Mouse (Mus musculus): ENCODE results near the gene Ovgp1. TPM values are rescaled to one million over a fixed set of nuclear protein-coding genes. Genes with fewer than 3 reads are reported as not detected.
A peak's percentile ranks its signal among the peaks of the same experiment; 100 is the strongest.

Ovgp1 gene
- 1 to 10 TPM in 22 of 26 experiments, under 1 TPM in 3, not detected in 1; 0.60 to 6.2 (median 1.6) TPM for total RNA-seq (2018; cell fraction: chromatin; rRNA removed)
- under 1 TPM in 6 of 26 experiments, not detected in 20; 0.04 to 0.26 (median 0.24) TPM for total RNA-seq (2018; cell fraction: cytosol; rRNA removed)
- total RNA-seq (2018; cell fraction: nucleus; rRNA removed), result 1 to 10 TPM in 13 of 26 experiments, under 1 TPM in 8, not detected in 5; 0.24 to 3.1 (median 1.6) TPM
- polyA plus RNA-seq (2018), result 0.10 to 0.22 TPM (median 0.20 TPM) in 3 replicates

DNA sequence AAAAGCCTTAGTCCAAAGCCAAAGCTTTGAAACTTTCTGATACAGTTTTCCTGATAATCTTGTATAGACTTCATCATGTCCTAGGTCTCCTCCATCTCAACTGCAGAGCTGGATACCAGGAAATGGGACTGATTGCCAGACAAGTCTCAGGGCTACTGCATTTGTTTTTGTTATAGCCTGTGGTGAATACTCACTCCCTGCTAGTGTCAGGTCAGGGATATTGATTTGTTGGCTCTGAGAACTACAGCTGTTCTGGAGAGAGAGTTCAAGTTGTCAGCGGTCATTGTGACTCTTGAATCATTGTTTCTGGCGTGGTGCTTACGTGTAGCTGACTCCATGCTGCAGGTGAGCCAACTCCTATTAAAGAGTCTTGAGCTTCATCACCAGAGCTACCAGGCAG is at the start of gene Ovgp1:
Gene Ovgp1, plus strand, starts transcription at position 301 of the 400 bp plus-strand sequence.
- Histone ChIP-seq H3K36me3 (ENCODE audit: inconsistent target) (peaks cover 9% of the 10 kb centered on the region; the same call in 1 of the 2 replicates), H3K27ac (no peak within 1 kb of the TSS), H3K4me3 (ENCODE audit: inconsistent target) (no peak within 1 kb of the TSS), H3K79me2 (ENCODE audit: inconsistent target) (no peaks in the 10 kb centered on the region)
- 96% methylated on average over 3 of the region's 3 CpGs for WGBS (ENCODE audit: missing documents)

DNA sequence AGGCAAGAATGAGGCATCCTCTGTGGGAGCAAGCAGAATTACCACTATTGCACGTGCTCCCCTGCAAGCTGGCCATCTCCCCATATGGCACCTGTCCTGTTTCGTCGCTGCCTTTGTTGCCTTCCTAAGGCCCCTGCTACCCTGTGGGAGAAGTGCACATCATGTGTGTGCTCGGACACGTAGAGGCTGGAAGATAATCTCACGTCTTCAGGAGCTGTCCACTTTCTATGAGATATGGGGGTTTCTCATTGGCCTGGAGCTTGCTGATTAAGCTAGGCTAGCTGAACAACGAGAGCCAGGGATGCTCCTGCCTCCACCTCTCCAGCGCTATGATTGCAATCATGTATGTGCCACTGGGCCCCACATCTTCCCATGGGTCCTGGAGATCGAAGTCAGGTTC is 48.9 kb upstream of the Ovgp1 start:
- no peak overlapping the region for H3K4me3 ChIP-seq (ENCODE audit: inconsistent target)
- peaks cover 8% of the 10 kb centered on the region; the same call in 1 of the 2 replicates for H3K36me3 ChIP-seq (ENCODE audit: inconsistent target)
- H3K79me2 ChIP-seq (ENCODE audit: inconsistent target), result peaks cover 13% of the 10 kb centered on the region; the same call in 1 of the 2 replicates
- WGBS (ENCODE audit: missing documents), result 93% methylated on average over 9 of the region's 9 CpGs
- H3K27ac ChIP-seq, result no peak overlapping the region

DNA sequence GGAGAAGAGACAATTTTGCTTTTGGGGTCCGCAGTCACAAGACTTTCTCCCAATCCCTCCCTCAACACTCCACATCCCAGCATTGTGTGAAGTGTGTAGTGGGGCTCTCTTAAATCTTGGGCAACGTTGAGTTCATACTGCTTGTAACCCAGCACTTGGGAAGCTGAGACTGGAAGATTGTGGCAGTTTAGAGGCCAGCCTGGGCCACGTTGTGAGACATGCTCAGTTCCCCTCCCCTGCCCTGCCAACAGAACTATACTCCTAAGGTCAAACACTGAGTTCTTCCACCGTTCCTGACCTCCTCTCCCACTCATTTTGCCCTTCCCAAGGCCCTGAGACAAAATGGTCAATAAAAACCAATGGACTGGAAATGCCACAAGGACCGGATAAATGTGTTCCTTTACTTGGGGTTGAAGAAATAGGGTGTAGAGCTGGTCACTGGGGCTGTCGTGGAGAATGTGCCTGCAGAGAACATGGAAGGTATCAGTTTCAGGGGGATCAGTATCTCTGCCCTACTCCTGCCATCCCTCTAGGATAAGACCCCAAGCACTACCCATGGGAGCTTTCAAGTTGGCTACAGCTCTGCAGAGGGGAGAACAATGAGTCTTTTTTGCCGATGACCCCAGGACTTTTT is 45.8 kb upstream of the Ovgp1 start:
- 83% methylated on average over 7 of the region's 7 CpGs for WGBS (ENCODE audit: missing documents)
- peaks cover 8% of the 10 kb centered on the region; the same call in 1 of the 2 replicates for H3K36me3 ChIP-seq (ENCODE audit: inconsistent target)
- no peak overlapping the region for H3K4me3 ChIP-seq (ENCODE audit: inconsistent target)
- H3K79me2 ChIP-seq (ENCODE audit: inconsistent target), result peaks cover 36% of the 10 kb centered on the region; the same call in 1 of the 2 replicates
- H3K27ac ChIP-seq, result no peak overlapping the region

DNA sequence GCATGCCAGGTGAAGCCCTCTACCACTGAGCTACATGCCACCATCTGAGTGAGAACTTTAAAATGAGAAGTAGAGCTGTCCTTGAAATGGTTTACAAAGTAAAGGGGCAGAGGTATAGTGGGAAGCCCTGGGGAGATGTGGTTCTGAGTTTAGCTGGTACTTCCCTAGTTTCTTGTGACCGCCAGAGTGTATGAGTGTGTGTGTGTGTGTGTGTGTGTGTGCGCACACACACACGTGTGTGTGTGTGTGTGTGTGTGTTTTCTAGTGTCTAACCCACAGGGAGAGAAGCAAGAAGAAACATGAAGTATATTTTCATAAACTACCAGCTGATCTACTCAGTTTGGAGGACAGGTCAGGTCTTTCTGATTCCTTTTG is 45.3 kb upstream of the Ovgp1 start:
- peaks cover 36% of the 10 kb centered on the region; the same call in 1 of the 2 replicates for H3K79me2 ChIP-seq (ENCODE audit: inconsistent target)
- 58% methylated on average over 2 of the region's 3 CpGs for WGBS (ENCODE audit: missing documents)
- H3K36me3 ChIP-seq (ENCODE audit: inconsistent target), result peaks cover 8% of the 10 kb centered on the region; the same call in 1 of the 2 replicates
- no peak overlapping the region for H3K27ac ChIP-seq
- no peak overlapping the region for H3K4me3 ChIP-seq (ENCODE audit: inconsistent target)

DNA sequence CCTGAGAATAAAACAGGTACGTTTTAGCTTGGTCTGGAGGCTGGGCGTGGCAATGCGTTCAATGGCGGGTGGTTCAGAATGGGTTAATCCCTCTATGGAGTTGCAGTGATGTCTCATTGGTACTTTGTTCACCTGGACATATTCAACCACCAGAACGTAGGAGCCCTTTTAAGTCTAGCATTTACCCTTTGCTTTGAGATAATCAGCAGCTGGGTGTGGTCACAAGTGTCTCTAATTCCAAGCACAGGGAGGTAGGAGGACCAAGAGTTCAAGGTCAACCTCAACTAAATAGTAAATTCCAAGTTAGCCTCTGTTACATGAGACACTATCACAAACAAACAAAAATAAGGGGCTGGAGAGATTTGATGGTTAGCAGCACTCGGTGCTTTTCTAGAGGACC is 44.7 kb upstream of the Ovgp1 start:
- peaks cover 8% of the 10 kb centered on the region; the same call in 1 of the 2 replicates for H3K36me3 ChIP-seq (ENCODE audit: inconsistent target)
- H3K79me2 ChIP-seq (ENCODE audit: inconsistent target), result peaks cover 36% of the 10 kb centered on the region; the same call in 1 of the 2 replicates
- H3K4me3 ChIP-seq (ENCODE audit: inconsistent target), result no peak overlapping the region
- H3K27ac ChIP-seq, result no peak overlapping the region
- WGBS (ENCODE audit: missing documents), result 90% methylated on average over 6 of the region's 6 CpGs

DNA sequence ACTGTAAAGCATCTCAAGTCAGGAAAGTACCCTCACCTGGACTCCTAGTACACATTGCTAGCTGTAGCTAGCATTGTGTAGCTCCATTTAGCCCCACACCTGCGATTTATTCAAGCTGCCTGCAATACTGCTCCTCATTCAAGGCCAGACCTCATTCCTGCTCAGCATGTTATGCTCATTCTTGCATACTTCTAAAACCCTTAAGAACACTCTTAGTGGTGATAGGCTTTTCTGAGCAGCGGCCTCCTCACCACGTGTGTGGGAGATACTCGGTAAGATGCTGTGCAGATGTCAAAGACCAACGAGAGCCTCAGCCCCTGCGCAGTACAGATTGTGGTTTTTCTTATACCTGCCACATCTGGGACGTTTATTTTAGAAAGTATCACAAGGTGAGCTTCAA is 43.7 kb upstream of the Ovgp1 start:
- H3K79me2 ChIP-seq (ENCODE audit: inconsistent target), result peaks cover 36% of the 10 kb centered on the region; the same call in 1 of the 2 replicates
- WGBS (ENCODE audit: missing documents), result 62% methylated on average over 7 of the region's 7 CpGs
- no peak overlapping the region for H3K4me3 ChIP-seq (ENCODE audit: inconsistent target)
- H3K27ac ChIP-seq, result no peak overlapping the region
- peaks cover 8% of the 10 kb centered on the region; the same call in 1 of the 2 replicates for H3K36me3 ChIP-seq (ENCODE audit: inconsistent target)

DNA sequence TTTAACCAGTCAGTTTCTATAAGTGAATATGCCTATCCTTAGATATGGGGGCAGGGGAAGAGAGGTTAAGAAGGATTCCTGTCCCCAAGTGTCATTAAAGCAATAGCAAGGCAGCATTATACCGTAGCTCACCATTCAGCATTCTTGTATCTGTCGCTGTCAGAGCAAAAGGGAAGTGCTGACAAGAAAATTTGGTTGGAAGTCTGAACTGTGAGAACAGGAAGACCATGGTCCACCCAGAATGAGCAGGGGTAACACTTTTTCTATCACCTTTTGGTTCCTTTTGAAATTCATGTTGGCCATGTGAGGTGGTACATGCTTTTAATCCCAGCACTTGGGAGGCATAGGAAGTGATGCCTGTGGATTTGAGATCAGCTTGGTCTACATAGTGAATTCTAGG is 42.4 kb upstream of the Ovgp1 start:
- no peak overlapping the region for H3K4me3 ChIP-seq (ENCODE audit: inconsistent target)
- H3K36me3 ChIP-seq (ENCODE audit: inconsistent target), result peaks cover 7% of the 10 kb centered on the region; the same call in 1 of the 2 replicates
- H3K79me2 ChIP-seq (ENCODE audit: inconsistent target), result peaks cover 36% of the 10 kb centered on the region; the same call in 1 of the 2 replicates
- 3% methylated on average over 2 of the region's 2 CpGs for WGBS (ENCODE audit: missing documents)
- H3K27ac ChIP-seq, result peak overlapping the region; percentile 70; the same call in 1 of the 2 replicates

DNA sequence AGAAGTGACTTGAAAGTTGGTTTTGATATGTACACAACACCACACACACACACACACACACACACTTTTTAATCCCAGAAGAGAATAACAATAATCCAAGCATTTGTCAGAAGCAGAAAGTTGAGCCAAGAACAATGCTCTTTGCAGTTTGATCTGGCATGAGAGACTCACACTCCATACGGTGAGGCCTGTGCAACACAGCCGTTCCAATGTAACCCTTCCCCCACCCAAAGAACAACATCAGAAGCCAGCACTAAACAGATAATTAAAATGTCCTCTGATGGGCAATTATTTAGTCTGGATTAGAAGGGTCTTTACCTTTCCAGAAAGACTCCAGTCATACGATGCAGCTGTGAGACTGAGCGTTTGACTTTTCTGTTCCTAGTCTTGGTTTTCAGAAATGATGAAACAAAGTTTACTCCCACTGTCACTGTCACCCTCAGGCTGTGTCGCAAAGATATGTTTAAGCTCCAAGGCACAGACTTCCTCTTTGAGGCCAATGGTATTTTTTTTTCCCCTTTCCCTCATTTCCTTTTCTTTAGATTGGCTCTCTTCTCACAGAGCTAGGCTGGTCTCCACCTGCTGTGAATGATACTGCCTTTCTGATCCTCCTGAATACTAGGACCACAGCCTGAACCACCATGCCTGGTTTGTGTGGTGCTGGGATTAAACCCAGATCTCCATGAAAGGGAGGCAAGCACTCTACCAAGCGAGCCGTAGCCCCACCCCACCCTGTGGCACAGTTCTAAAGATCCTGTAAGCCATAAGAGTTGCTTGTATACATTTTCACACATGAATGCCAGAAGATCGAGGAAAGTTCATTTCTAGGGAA is 41.1 kb upstream of the Ovgp1 start, which contains the start of gene I830077J02Rik:
Gene I830077J02Rik, minus strand, starts transcription at position 425 of the 832 bp plus-strand sequence.
- 12% methylated on average over 8 of the region's 8 CpGs for WGBS (ENCODE audit: missing documents)
- H3K27ac ChIP-seq, result peak within 1 kb of the TSS; percentile 70
- H3K4me3 ChIP-seq (ENCODE audit: inconsistent target), result peak within 1 kb of the TSS; percentile 35
- no peaks in the 10 kb centered on the region for H3K36me3 ChIP-seq (ENCODE audit: inconsistent target)
- peaks cover 36% of the 10 kb centered on the region; the same call in 1 of the 2 replicates for H3K79me2 ChIP-seq (ENCODE audit: inconsistent target)

DNA sequence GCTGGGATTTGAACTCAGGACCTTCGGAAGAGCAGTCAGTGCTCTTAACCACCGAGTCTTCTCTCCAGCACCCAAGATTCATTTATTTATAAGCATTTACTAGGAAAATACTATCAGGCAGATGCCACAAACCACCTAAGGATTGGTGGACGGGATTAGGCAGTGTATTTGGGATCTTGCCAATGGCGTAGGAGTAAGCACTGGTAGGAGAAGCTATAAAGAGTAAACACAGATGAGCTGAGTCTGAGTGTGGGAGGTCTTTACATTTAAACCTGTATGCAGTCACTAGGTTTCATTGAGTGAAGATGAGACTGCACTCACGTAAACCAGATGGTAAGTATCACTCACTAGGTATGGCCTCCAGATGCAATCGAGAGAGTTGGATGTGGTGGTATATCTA is 39.6 kb upstream of the Ovgp1 start:
- 92% methylated on average over 6 of the region's 6 CpGs for WGBS (ENCODE audit: missing documents)

DNA sequence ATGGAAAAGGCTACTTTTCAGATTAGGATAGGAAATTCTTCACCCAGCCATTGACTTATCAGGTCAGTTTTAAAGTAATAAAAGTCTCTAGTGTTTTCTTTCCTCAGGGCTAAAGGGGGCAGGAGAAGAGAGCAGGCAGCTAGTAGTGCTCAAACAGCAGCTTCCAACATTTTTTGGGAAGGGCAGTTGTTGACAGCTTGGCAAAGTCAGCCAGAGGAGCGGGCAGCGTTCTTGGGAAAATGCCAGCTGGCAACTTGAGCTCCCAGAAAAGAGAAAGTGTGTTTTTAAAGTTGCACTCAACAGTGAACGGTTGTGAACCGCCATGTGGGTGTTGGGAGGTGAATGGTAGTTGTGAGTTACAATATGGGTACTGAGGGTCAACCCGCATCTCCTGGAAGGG is 38.5 kb upstream of the Ovgp1 start:
- Histone ChIP-seq H3K36me3 (ENCODE audit: inconsistent target) (no peaks in the 10 kb centered on the region), H3K4me3 (ENCODE audit: inconsistent target) (no peak overlapping the region), H3K27ac (no peak overlapping the region), H3K79me2 (ENCODE audit: inconsistent target) (peaks cover 19% of the 10 kb centered on the region; the same call in 1 of the 2 replicates)
- WGBS (ENCODE audit: missing documents), result 96% methylated on average over 4 of the region's 5 CpGs

More for the DNA sequence above, 39.6 kb upstream of the Ovgp1 start:
- no peak overlapping the region for H3K27ac ChIP-seq
- no peaks in the 10 kb centered on the region for H3K36me3 ChIP-seq (ENCODE audit: inconsistent target)
- no peak overlapping the region for H3K4me3 ChIP-seq (ENCODE audit: inconsistent target)
- H3K79me2 ChIP-seq (ENCODE audit: inconsistent target), result peaks cover 30% of the 10 kb centered on the region; the same call in 1 of the 2 replicates

DNA sequence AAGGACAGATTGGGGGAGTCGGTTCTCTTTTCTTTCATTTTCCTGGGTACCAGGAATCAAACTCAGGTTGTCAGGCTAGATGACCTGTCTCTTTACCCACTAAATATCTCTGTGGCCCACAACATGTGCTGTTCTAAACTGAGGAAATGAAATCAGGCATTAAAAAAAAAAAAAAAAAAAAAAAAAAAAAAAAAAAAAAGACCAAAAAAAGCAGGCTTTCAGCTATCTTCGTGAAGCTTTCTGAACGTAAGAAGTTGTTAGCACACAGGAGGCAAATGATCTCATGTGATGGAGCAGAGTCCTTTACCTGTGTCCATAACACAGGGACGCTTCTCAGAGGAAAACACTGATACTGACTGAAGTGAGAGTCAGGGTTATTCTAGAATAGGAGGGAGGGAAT is 37.4 kb upstream of the Ovgp1 start:
- Histone ChIP-seq H3K36me3 (ENCODE audit: inconsistent target) (peaks cover 8% of the 10 kb centered on the region; the same call in 1 of the 2 replicates), H3K4me3 (ENCODE audit: inconsistent target) (no peak overlapping the region), H3K79me2 (ENCODE audit: inconsistent target) (peaks cover 10% of the 10 kb centered on the region; the same call in 1 of the 2 replicates), H3K27ac (no peak overlapping the region)
- 77% methylated on average over 4 of the region's 4 CpGs for WGBS (ENCODE audit: missing documents)

DNA sequence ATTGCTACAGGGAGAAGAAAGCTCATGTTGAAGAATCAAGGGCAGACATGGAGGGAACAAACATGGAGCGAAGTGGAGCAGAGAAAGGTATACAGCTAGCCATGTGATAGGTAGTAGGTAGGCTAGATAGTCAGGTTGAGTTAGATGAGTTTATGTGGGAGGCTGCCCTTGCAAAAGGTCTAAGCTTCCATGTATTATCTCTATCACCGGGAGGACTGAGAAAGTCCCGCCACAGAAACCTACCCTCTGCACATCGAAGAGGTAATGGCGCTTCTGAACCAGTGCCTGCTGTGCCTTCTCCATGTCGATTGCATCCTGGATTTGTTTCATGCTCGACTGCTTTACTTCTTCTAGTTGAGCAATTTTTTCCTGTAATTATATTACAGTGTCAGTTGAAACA is 22.2 kb upstream of the Ovgp1 start:
- H3K79me2 ChIP-seq (ENCODE audit: inconsistent target), result peaks cover 56% of the 10 kb centered on the region
- no peak overlapping the region for H3K27ac ChIP-seq
- no peak overlapping the region for H3K4me3 ChIP-seq (ENCODE audit: inconsistent target)
- H3K36me3 ChIP-seq (ENCODE audit: inconsistent target), result peaks cover 73% of the 10 kb centered on the region
- 89% methylated on average over 7 of the region's 7 CpGs for WGBS (ENCODE audit: missing documents)

DNA sequence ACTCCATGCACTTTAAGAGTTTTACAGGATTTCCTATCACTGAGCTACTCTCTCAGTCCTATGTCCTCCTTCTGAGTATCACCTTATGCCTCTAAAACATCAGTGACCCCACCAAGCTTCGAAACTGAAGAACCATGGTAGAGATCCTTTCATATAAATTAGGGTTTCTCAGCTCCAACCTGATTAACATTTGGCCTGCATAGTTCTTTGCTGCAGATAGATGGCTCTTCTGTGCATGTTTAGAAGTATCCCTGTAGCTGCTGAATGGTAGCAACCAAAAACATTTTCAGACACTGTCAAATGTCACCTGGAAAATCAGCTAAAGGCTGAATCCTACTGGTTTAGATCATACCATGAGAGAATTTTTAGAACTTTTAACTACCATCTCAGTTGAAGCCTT is 16.3 kb upstream of the Ovgp1 start:
- H3K79me2 ChIP-seq (ENCODE audit: inconsistent target), result peaks cover 73% of the 10 kb centered on the region
- no peak overlapping the region for H3K27ac ChIP-seq
- H3K36me3 ChIP-seq (ENCODE audit: inconsistent target), result peaks cover 37% of the 10 kb centered on the region
- WGBS (ENCODE audit: missing documents), result 100% methylated on average over 1 of the region's 1 CpGs
- H3K4me3 ChIP-seq (ENCODE audit: inconsistent target), result no peak overlapping the region

DNA sequence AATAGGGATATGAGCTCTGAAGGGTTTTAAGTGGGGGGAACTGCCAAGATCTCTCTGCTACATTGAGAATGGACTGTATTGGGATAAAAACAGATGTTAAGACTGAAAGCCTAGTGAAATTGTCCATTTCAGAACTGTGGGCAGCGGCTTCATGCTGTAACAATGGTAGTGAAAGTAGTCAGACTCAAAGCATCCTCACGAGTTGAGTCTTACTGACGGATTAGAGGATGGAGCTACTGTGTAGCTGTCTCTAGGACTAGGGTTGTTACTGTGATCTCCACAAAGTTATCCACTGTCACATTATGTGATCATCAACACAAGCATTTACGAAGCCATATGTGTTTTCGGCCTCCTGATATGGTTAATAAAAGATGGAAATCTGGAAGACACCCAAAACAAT is 15.3 kb upstream of the Ovgp1 start:
- H3K79me2 ChIP-seq (ENCODE audit: inconsistent target), result peaks cover 73% of the 10 kb centered on the region
- 48% methylated on average over 5 of the region's 5 CpGs for WGBS (ENCODE audit: missing documents)
- H3K36me3 ChIP-seq (ENCODE audit: inconsistent target), result peaks cover 40% of the 10 kb centered on the region
- peak overlapping the region; percentile 68 for H3K27ac ChIP-seq
- peak overlapping the region; percentile 96 for H3K4me3 ChIP-seq (ENCODE audit: inconsistent target)
